Mouse (Mus musculus) thymus, adult 2 months (tissue): ENCODE data around the gene Pdf.

Source experiments
- CTCF ChIP-seq: fragments of 200-500 bp; IDR thresholded peaks from 2 replicates; pipeline ENCODE4 v1.5.1; 2012; ENCODE audit warnings: mild to moderate bottlenecking, control low read depth, low read length, moderate library complexity, borderline replicate concordance; ENCODE audit not compliant: control insufficient read depth, poor library complexity, insufficient read depth; ENCODE audit errors: extremely low read depth
- POLR2A ChIP-seq: fragments of 200-500 bp; IDR thresholded peaks from 2 replicates; pipeline ENCODE4 v1.6.1; 2012; ENCODE audit warnings: mild to moderate bottlenecking, low read length, control low read depth, moderate library complexity; ENCODE audit not compliant: control insufficient read depth, poor library complexity, insufficient read depth; ENCODE audit errors: extremely low read depth

- no peak for TF ChIP-seq POLR2A
- TF ChIP-seq CTCF, result no peak
Observed at GRCm38 (mm10) chr8:107086018-107086417, 37.6 kb upstream of the Pdf start.
